Mouse (Mus musculus) hindbrain, embryonic 10.5 days (tissue): ENCODE measurements around the gene Apoc1. TPM values are rescaled to one million over a fixed set of nuclear protein-coding genes. Genes with fewer than 3 reads are reported as not detected.

Source experiments
- DNase-seq: peaks from one replicate; pipeline ENCODE4 v3.0.0-alpha.2; 2017; ENCODE audit warnings: low spot score
- H3K27ac ChIP-seq: fragments of 300-500 bp; sonication (generic); 2 replicates; pipeline ENCODE4 v1.5.1; 2016; ENCODE audit warnings: mild to moderate bottlenecking, moderate library complexity
- H3K27me3 ChIP-seq: fragments of 300-500 bp; sonication (generic); 2 replicates; pipeline ENCODE4 v1.6.1; 2016; ENCODE audit warnings: mild to moderate bottlenecking; ENCODE audit not compliant: poor library complexity, insufficient read depth, severe bottlenecking
- H3K36me3 ChIP-seq: fragments of 300-500 bp; sonication (generic); 2 replicates; pipeline ENCODE4 v1.6.1; 2016; ENCODE audit warnings: mild to moderate bottlenecking, moderate library complexity
- H3K4me1 ChIP-seq: fragments of 300-500 bp; sonication (generic); replicated peaks from 2 replicates; pipeline ENCODE4 v1.6.1; 2016; ENCODE audit warnings: mild to moderate bottlenecking
- H3K4me3 ChIP-seq: fragments of 300-500 bp; sonication (generic); 2 replicates; pipeline ENCODE4 v1.5.1; 2016; ENCODE audit warnings: mild to moderate bottlenecking, moderate library complexity
- H3K9me3 ChIP-seq: fragments of 300-500 bp; sonication (generic); 2 replicates; pipeline ENCODE4 v1.6.1; 2016; ENCODE audit warnings: mild to moderate bottlenecking, moderate library complexity
- WGBS: fragments of 180-500 bp; shearing (Covaris S2); methylation state at CpG from one replicate; pipeline ENCODE4 v1.1.7; 2016; 5-methylcytosine and 5-hydroxymethylcytosine counted together
- polyA plus RNA-seq: library from polyadenylated mRNA; unstranded; fragments of >200 nt; fragmentation: Nextera tagmentation; extraction: Ambion mirVana; gene quantifications from 2 replicates; pipeline ENCODE4 v1.2.1, GENCODE M21; 2016

Apoc1 gene
- polyA plus RNA-seq, 1 experiment from 2014 or later: 2.2 TPM

GRCm38 (mm10) chr7:19673083-19673699, 19.3 kb downstream of the Apoc1 start:
- Histone ChIP-seq H3K4me3 (no peak overlapping the region), H3K4me1 (peaks cover 6% of the 10 kb centered on the region), H3K27me3 (no peaks in the 10 kb centered on the region), H3K36me3 (no peaks in the 10 kb centered on the region), H3K27ac (no peak overlapping the region), H3K9me3 (no peaks in the 10 kb centered on the region)
- 73% methylated on average over 14 of the region's 14 CpGs for WGBS
- DNase-seq: no peak

GRCm38 (mm10) chr7:19671511-19671910, 20.9 kb downstream of the Apoc1 start:
- Histone ChIP-seq H3K36me3 (no peaks in the 10 kb centered on the region), H3K27me3 (no peaks in the 10 kb centered on the region), H3K27ac (no peak overlapping the region), H3K4me1 (peaks cover 6% of the 10 kb centered on the region), H3K9me3 (no peaks in the 10 kb centered on the region), H3K4me3 (no peak overlapping the region)
- DNase-seq: no peak
- WGBS: 76% methylated on average over 10 of the region's 10 CpGs

GRCm38 (mm10) chr7:19668947-19669721, 23.3 kb downstream of the Apoc1 start:
- Histone ChIP-seq H3K36me3 (no peaks in the 10 kb centered on the region), H3K4me1 (peaks cover 17% of the 10 kb centered on the region), H3K27ac (peak overlapping the region; percentile 73), H3K4me3 (peak overlapping the region; percentile 20; the same call in 1 of the 2 replicates), H3K9me3 (no peaks in the 10 kb centered on the region), H3K27me3 (no peaks in the 10 kb centered on the region)
- WGBS: 10% methylated on average over 10 of the region's 10 CpGs
- DNase-seq: peak; percentile 89

GRCm38 (mm10) chr7:19667434-19667833, 25.0 kb downstream of the Apoc1 start:
- Histone ChIP-seq H3K4me1 (peaks cover 31% of the 10 kb centered on the region), H3K4me3 (no peak overlapping the region), H3K36me3 (peaks cover 6% of the 10 kb centered on the region), H3K27me3 (no peaks in the 10 kb centered on the region), H3K9me3 (no peaks in the 10 kb centered on the region), H3K27ac (no peak overlapping the region)
- 81% methylated on average over 2 of the region's 2 CpGs for WGBS
- DNase-seq: no peak

- Histone ChIP-seq H3K36me3 (peaks cover 13% of the 10 kb centered on the region), H3K4me1 (peaks cover 31% of the 10 kb centered on the region), H3K27ac (no peak overlapping the region), H3K9me3 (no peaks in the 10 kb centered on the region), H3K27me3 (no peaks in the 10 kb centered on the region), H3K4me3 (no peak overlapping the region)
- WGBS: 66% methylated on average over 3 of the region's 3 CpGs
- DNase-seq: no peak
Measured at GRCm38 (mm10) chr7:19666750-19667149, 25.7 kb downstream of the Apoc1 start.

- no peaks in the 10 kb centered on the region for H3K27me3 ChIP-seq
- peaks cover 27% of the 10 kb centered on the region for H3K36me3 ChIP-seq
- H3K4me1 ChIP-seq: peaks cover 31% of the 10 kb centered on the region
- no peaks in the 10 kb centered on the region for H3K9me3 ChIP-seq
- H3K27ac ChIP-seq: peak within 1 kb of the TSS; percentile 95
- DNase-seq: peak; percentile 97
- under 1% methylated on average over 63 of the region's 63 CpGs for WGBS
- peak within 1 kb of the TSS; percentile 84 for H3K4me3 ChIP-seq
Measured at GRCm38 (mm10) chr7:19664955-19665841, 27.3 kb downstream of the Apoc1 start, which contains the start of gene Clptm1. Clptm1 (minus strand) TSS chr7:19665033.

GRCm38 (mm10) chr7:19664455-19664954, 28.0 kb downstream of the Apoc1 start:
- H3K36me3 ChIP-seq: peaks cover 34% of the 10 kb centered on the region
- H3K9me3 ChIP-seq: no peaks in the 10 kb centered on the region
- peak overlapping the region; percentile 95 for H3K27ac ChIP-seq
- peak overlapping the region; percentile 84 for H3K4me3 ChIP-seq
- H3K4me1 ChIP-seq: peaks cover 31% of the 10 kb centered on the region
- no peak for DNase-seq
- no peaks in the 10 kb centered on the region for H3K27me3 ChIP-seq
- 2% methylated on average over 37 of the region's 37 CpGs for WGBS

- no peak for DNase-seq
- Histone ChIP-seq H3K27me3 (no peaks in the 10 kb centered on the region), H3K4me3 (peak overlapping the region; percentile 84), H3K9me3 (no peaks in the 10 kb centered on the region), H3K4me1 (peaks cover 26% of the 10 kb centered on the region), H3K27ac (peak overlapping the region; percentile 95), H3K36me3 (peaks cover 36% of the 10 kb centered on the region)
- 22% methylated on average over 8 of the region's 8 CpGs for WGBS
Measured at GRCm38 (mm10) chr7:19663940-19664339, 28.5 kb downstream of the Apoc1 start.

GRCm38 (mm10) chr7:19652614-19653013, 39.8 kb downstream of the Apoc1 start:
- peaks cover 93% of the 10 kb centered on the region for H3K36me3 ChIP-seq
- no peak overlapping the region for H3K27ac ChIP-seq
- H3K27me3 ChIP-seq: no peaks in the 10 kb centered on the region
- H3K9me3 ChIP-seq: no peaks in the 10 kb centered on the region
- H3K4me3 ChIP-seq: no peak overlapping the region
- WGBS: 96% methylated on average over 2 of the region's 2 CpGs
- no peak for DNase-seq
- no peaks in the 10 kb centered on the region for H3K4me1 ChIP-seq

GRCm38 (mm10) chr7:19651063-19651786, 41.2 kb downstream of the Apoc1 start:
- H3K27me3 ChIP-seq: no peaks in the 10 kb centered on the region
- no peak for DNase-seq
- no peak overlapping the region for H3K27ac ChIP-seq
- H3K4me3 ChIP-seq: no peak overlapping the region
- H3K36me3 ChIP-seq: peaks cover 96% of the 10 kb centered on the region
- H3K4me1 ChIP-seq: no peaks in the 10 kb centered on the region
- no peaks in the 10 kb centered on the region for H3K9me3 ChIP-seq
- 91% methylated on average over 6 of the region's 6 CpGs for WGBS

- no peak for DNase-seq
- WGBS: 91% methylated on average over 4 of the region's 4 CpGs
- no peaks in the 10 kb centered on the region for H3K4me1 ChIP-seq
- no peak overlapping the region for H3K4me3 ChIP-seq
- H3K36me3 ChIP-seq: peaks cover 100% of the 10 kb centered on the region
- no peak overlapping the region for H3K27ac ChIP-seq
- no peaks in the 10 kb centered on the region for H3K27me3 ChIP-seq
- H3K9me3 ChIP-seq: no peaks in the 10 kb centered on the region
Measured at GRCm38 (mm10) chr7:19641223-19641622, 51.2 kb downstream of the Apoc1 start.
